Mouse (Mus musculus) layer of hippocampus, postnatal 14 days (tissue): ENCODE measurements around the gene Slc35f6. TPM values are rescaled to one million over a fixed set of nuclear protein-coding genes. Genes with fewer than 3 reads are reported as not detected.
"Not testable (repeated sequence)": the region's sequence is repeated elsewhere in the genome, so short reads cannot be mapped to it uniquely, and the experiment has no call there.

ENCODE experiments used
- DNase-seq, 2 experiments: peaks; one replicate each; pipeline ENCODE4 v3.0.0; 2021 to 2022; ENCODE audit warnings: low spot score in 2 of 2, mixed read lengths in 1 of 2
- microRNA-seq, 2 experiments: library from miRNA; unstranded; fragments of <30 nt; microRNA quantifications; one replicate each; pipeline ENCODE4 v1.2.0; 2021
- total RNA-seq, 2 experiments: library from RNA; stranded (reverse); gene quantifications; 2 replicates each; pipeline ENCODE4 v1.2.3; 2021

Slc35f6 gene
- total RNA-seq, 2 experiments from 2014 or later = 32.6 to 32.7 TPM

DNA sequence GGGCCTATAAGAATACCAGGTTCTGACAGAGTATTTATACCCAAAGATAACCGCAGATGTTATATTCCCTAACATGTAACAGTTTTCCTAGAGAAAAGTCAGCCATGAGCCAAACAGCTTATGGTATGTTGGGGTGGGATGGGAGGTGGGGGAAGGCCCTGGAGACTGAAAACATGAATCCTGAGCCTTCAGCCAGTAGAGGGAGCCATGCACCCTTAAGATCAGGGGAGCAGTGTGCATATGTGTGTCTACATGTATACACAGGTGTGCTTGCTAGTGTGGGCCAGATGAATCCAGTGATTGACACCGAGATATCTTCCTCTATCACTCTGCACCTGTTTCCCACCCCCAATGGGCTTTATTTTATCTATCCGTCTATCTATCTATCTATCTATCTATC is 39.0 kb downstream of the Slc35f6 start:
- no peak for DNase-seq

DNA sequence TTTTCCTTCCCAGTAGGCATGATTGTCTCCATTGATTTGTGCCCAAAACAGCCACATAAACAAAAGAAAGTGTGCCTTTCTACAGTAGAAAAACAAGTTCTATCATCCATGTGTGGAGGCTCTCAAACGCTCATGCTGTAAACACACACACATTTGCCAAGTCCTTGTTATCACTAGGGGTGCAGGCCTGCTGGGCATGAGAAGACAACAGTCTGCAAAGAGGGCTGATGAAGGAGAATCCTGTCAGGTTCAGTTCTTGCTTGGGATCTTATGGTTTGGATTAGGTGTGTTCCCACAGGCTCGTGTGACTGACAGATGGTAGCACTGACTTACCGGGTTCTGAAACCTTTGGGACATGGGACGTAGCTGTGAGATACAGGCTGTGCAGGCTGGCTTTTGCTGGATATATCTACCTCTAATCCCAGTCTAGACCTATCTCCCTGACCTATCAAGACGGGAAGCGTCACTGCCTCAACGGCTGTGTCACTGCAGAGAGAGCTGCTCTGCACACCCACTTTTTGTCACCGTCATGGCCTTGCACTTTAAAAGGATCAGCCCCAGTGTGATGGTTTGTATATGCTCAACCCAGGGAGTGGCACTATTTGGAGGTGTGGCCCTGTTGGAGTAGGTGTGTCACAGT is 52.7 kb downstream of the Slc35f6 start:
- DNase-seq = no peak

DNA sequence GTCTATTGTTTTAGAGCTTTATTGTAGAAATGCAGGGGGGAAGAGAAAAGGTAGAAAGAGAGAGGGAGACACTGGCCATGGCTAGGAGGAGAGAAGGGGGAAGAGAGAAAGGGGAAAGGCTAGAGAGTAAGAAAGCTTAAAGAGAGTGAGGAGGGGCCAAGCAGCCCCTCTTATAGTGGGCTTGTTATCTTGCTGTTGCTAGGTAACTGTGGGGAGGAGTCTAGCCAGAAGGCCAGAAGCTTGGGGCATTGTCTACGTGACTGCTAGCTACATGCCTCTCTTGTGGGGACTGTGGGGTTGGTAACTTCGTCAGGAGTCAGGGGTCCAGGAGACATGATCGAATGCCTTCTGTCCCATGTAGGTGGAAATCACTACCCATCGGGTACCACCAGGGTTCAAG is 53.6 kb downstream of the Slc35f6 start:
- DNase-seq = not testable (repeated sequence)

DNA sequence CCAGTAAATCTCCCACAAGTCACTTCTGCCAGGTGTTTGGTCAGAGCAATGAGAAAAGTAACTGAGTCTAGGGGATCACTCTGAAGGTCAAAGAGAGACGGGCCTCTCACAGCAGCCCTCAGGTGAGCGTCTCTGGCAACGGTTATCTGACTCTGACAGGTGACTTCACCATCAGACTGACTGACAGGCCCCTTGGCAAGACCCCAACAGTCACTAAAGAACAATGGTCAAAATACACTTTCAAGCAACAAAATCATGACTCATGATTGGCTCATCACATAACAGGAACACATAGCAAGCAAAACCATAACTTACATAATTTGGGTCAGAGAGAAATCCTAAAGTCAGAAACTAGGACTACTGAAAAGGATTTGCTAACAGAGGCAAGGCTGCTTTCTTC is 54.1 kb downstream of the Slc35f6 start:
- DNase-seq = no peak

Small RNA genes lying within 50 kb of the gene (microRNA-seq; reads per million reads assigned to microRNA genes)
- gene Mir5625 = 0 reads per million in 2 experiments

Other genes with a start within 250 kb of the Slc35f6 start
- 1 to 10 TPM; 3.5 to 5.5 TPM for gene Otof, start 186.0 kb upstream of the Slc35f6 start, total RNA-seq
- gene 1700001C02Rik, start 181.9 kb upstream of the Slc35f6 start, total RNA-seq = under 1 TPM in 1 of 2 experiments, not detected in 1; 0.65 TPM
- not detected for gene Cib4, start 102.1 kb upstream of the Slc35f6 start, total RNA-seq
- 1 to 10 TPM; 6.9 to 9.0 TPM for gene Kcnk3, start 59.8 kb upstream of the Slc35f6 start, total RNA-seq
- 1 to 10 TPM; 4.8 to 5.5 TPM for gene Cenpa, start 18.8 kb downstream of the Slc35f6 start, total RNA-seq
- 100 to 1,000 TPM; 114 to 115 TPM for gene Dpysl5, start 63.6 kb downstream of the Slc35f6 start, total RNA-seq
- gene Mapre3, start 166.7 kb downstream of the Slc35f6 start, total RNA-seq = 100 to 1,000 TPM; 205 to 211 TPM
- 10 to 100 TPM; 62.4 to 69.4 TPM for gene Tmem214, start 220.1 kb downstream of the Slc35f6 start, total RNA-seq
- 10 to 100 TPM; 12.7 to 14.7 TPM for gene Agbl5, start 240.8 kb downstream of the Slc35f6 start, total RNA-seq